Mouse (Mus musculus): ENCODE measurements at regions not wholly inside any gene's neighbourhood (a gene's known extent, or its start where the extent isn't known, plus 50 kb on each side); places are given as distances from the start of the nearest gene placed in this dataset.

GRCm38 (mm10) chr3:38653928-38654327 lies 169.3 kb upstream of the Ankrd50 start:
- Histone ChIP-seq H3K9me3 (replicated peaks; ENCODE audit: control insufficient read depth, insufficient read depth, low read length, poor library complexity, severe bottlenecking) (no peaks in the 10 kb centered on the region; the same call in 1 of the 2 replicates), H3K4me1 (ENCODE audit: control insufficient read depth, insufficient read depth, low read length) (no peaks in the 10 kb centered on the region), H3K27ac (ENCODE audit: insufficient read depth, low read length) (no peak overlapping the region), H3K36me3 (ENCODE audit: control insufficient read depth, insufficient read depth, low read length, poor library complexity, severe bottlenecking) (no peaks in the 10 kb centered on the region), H3K4me3 (ENCODE audit: low read depth, low read length) (no peak overlapping the region), H3K27me3 (ENCODE audit: control insufficient read depth, insufficient read depth, low read length, poor library complexity, severe bottlenecking) (no peaks in the 10 kb centered on the region), H3K9ac (ENCODE audit: low read depth, poor library complexity, severe bottlenecking) (no peak overlapping the region)
- no peak for TF ChIP-seq EP300 (IDR thresholded peaks at IDR 0.05; ENCODE audit: insufficient read depth, low read depth, low read length)

GRCm38 (mm10) chr3:38652985-38653685 lies 168.5 kb upstream of the Ankrd50 start:
- Histone ChIP-seq H3K27me3 (ENCODE audit: control insufficient read depth, insufficient read depth, low read length, poor library complexity, severe bottlenecking) (no peaks in the 10 kb centered on the region), H3K9ac (ENCODE audit: low read depth, poor library complexity, severe bottlenecking) (no peak overlapping the region), H3K4me3 (ENCODE audit: low read depth, low read length) (no peak overlapping the region), H3K36me3 (ENCODE audit: control insufficient read depth, insufficient read depth, low read length, poor library complexity, severe bottlenecking) (no peaks in the 10 kb centered on the region), H3K9me3 (replicated peaks; ENCODE audit: control insufficient read depth, insufficient read depth, low read length, poor library complexity, severe bottlenecking) (no peaks in the 10 kb centered on the region; the same call in 1 of the 2 replicates), H3K27ac (ENCODE audit: insufficient read depth, low read length) (no peak overlapping the region), H3K4me1 (ENCODE audit: control insufficient read depth, insufficient read depth, low read length) (no peaks in the 10 kb centered on the region)
- TF ChIP-seq POLR2A (IDR thresholded peaks at IDR 0.05; ENCODE audit: insufficient read depth, low read length) = no peak
- TF ChIP-seq CTCF (IDR thresholded peaks at IDR 0.05; ENCODE audit: low read depth, low read length) = no peak
- TF ChIP-seq EP300 (IDR thresholded peaks at IDR 0.05; ENCODE audit: insufficient read depth, low read depth, low read length) = no peak

- Histone ChIP-seq H3K27me3 (ENCODE audit: control insufficient read depth, insufficient read depth, low read length, poor library complexity, severe bottlenecking) (no peaks in the 10 kb centered on the region), H3K4me1 (ENCODE audit: control insufficient read depth, insufficient read depth, low read length) (no peaks in the 10 kb centered on the region), H3K36me3 (ENCODE audit: control insufficient read depth, insufficient read depth, low read length, poor library complexity, severe bottlenecking) (no peaks in the 10 kb centered on the region), H3K27ac (ENCODE audit: insufficient read depth, low read length) (no peak overlapping the region), H3K9ac (ENCODE audit: low read depth, poor library complexity, severe bottlenecking) (no peak overlapping the region), H3K4me3 (ENCODE audit: low read depth, low read length) (no peak overlapping the region), H3K9me3 (replicated peaks; ENCODE audit: control insufficient read depth, insufficient read depth, low read length, poor library complexity, severe bottlenecking) (no peaks in the 10 kb centered on the region; the same call in 1 of the 2 replicates)
- TF ChIP-seq POLR2A (IDR thresholded peaks at IDR 0.05; ENCODE audit: insufficient read depth, low read length) = no peak
- no peak for TF ChIP-seq EP300 (IDR thresholded peaks at IDR 0.05; ENCODE audit: insufficient read depth, low read depth, low read length)
- no peak for TF ChIP-seq CTCF (IDR thresholded peaks at IDR 0.05; ENCODE audit: low read depth, low read length)
Observed at GRCm38 (mm10) chr3:38650176-38650575, 165.5 kb upstream of the Ankrd50 start.

GRCm38 (mm10) chr3:38648633-38649032 lies 164.0 kb upstream of the Ankrd50 start:
- Histone ChIP-seq H3K9me3 (replicated peaks; ENCODE audit: control insufficient read depth, insufficient read depth, low read length, poor library complexity, severe bottlenecking) (no peaks in the 10 kb centered on the region; the same call in 1 of the 2 replicates), H3K27ac (ENCODE audit: insufficient read depth, low read length) (no peak overlapping the region), H3K36me3 (ENCODE audit: control insufficient read depth, insufficient read depth, low read length, poor library complexity, severe bottlenecking) (no peaks in the 10 kb centered on the region), H3K4me1 (ENCODE audit: control insufficient read depth, insufficient read depth, low read length) (no peaks in the 10 kb centered on the region), H3K27me3 (ENCODE audit: control insufficient read depth, insufficient read depth, low read length, poor library complexity, severe bottlenecking) (no peaks in the 10 kb centered on the region), H3K9ac (ENCODE audit: low read depth, poor library complexity, severe bottlenecking) (no peak overlapping the region), H3K4me3 (ENCODE audit: low read depth, low read length) (no peak overlapping the region)
- TF ChIP-seq CTCF (IDR thresholded peaks at IDR 0.05; ENCODE audit: low read depth, low read length) = no peak
- TF ChIP-seq POLR2A (IDR thresholded peaks at IDR 0.05; ENCODE audit: insufficient read depth, low read length) = no peak
- TF ChIP-seq EP300 (IDR thresholded peaks at IDR 0.05; ENCODE audit: insufficient read depth, low read depth, low read length) = no peak

GRCm38 (mm10) chr3:38647737-38648330 lies 163.2 kb upstream of the Ankrd50 start:
- H3K27ac ChIP-seq (ENCODE audit: insufficient read depth, low read length) = no peak overlapping the region
- TF ChIP-seq EP300 (IDR thresholded peaks at IDR 0.05; ENCODE audit: insufficient read depth, low read depth, low read length) = no peak
- TF ChIP-seq POLR2A (IDR thresholded peaks at IDR 0.05; ENCODE audit: insufficient read depth, low read length) = no peak
- TF ChIP-seq CTCF (IDR thresholded peaks at IDR 0.05; ENCODE audit: low read depth, low read length) = no peak
- no peak overlapping the region for H3K4me3 ChIP-seq (ENCODE audit: low read depth, low read length)
- H3K9me3 ChIP-seq (replicated peaks; ENCODE audit: control insufficient read depth, insufficient read depth, low read length, poor library complexity, severe bottlenecking) = no peaks in the 10 kb centered on the region; the same call in 1 of the 2 replicates
- no peaks in the 10 kb centered on the region for H3K36me3 ChIP-seq (ENCODE audit: control insufficient read depth, insufficient read depth, low read length, poor library complexity, severe bottlenecking)
- H3K4me1 ChIP-seq (ENCODE audit: control insufficient read depth, insufficient read depth, low read length) = no peaks in the 10 kb centered on the region
- H3K27me3 ChIP-seq (ENCODE audit: control insufficient read depth, insufficient read depth, low read length, poor library complexity, severe bottlenecking) = no peaks in the 10 kb centered on the region
- no peak overlapping the region for H3K9ac ChIP-seq (ENCODE audit: low read depth, poor library complexity, severe bottlenecking)

GRCm38 (mm10) chr3:38641733-38642132 lies 157.1 kb upstream of the Ankrd50 start:
- no peak overlapping the region for H3K27ac ChIP-seq (ENCODE audit: insufficient read depth, low read length)
- no peaks in the 10 kb centered on the region for H3K36me3 ChIP-seq (ENCODE audit: control insufficient read depth, insufficient read depth, low read length, poor library complexity, severe bottlenecking)
- H3K27me3 ChIP-seq (ENCODE audit: control insufficient read depth, insufficient read depth, low read length, poor library complexity, severe bottlenecking) = no peaks in the 10 kb centered on the region
- no peak overlapping the region for H3K4me3 ChIP-seq (ENCODE audit: low read depth, low read length)
- H3K4me1 ChIP-seq (ENCODE audit: control insufficient read depth, insufficient read depth, low read length) = no peaks in the 10 kb centered on the region
- TF ChIP-seq CTCF (IDR thresholded peaks at IDR 0.05; ENCODE audit: low read depth, low read length) = no peak
- no peak for TF ChIP-seq EP300 (IDR thresholded peaks at IDR 0.05; ENCODE audit: insufficient read depth, low read depth, low read length)
- no peak for TF ChIP-seq POLR2A (IDR thresholded peaks at IDR 0.05; ENCODE audit: insufficient read depth, low read length)
- H3K9ac ChIP-seq (ENCODE audit: low read depth, poor library complexity, severe bottlenecking) = no peak overlapping the region
- H3K9me3 ChIP-seq (replicated peaks; ENCODE audit: control insufficient read depth, insufficient read depth, low read length, poor library complexity, severe bottlenecking) = no peaks in the 10 kb centered on the region
